Mouse (Mus musculus): ENCODE measurements around the gene Mterf1a. TPM values are rescaled to one million over a fixed set of nuclear protein-coding genes. Genes with fewer than 3 reads are reported as not detected.
"Not testable (repeated sequence)": the region's sequence is repeated elsewhere in the genome, so short reads cannot be mapped to it uniquely, and the experiment has no call there.

Gene Mterf1a
- polyA plus RNA-seq (2014; fragmentation: Nextera tagmentation; extraction: Ambion mirVana) = 7.1 and 8.1 TPM in 2 replicates

DNA sequence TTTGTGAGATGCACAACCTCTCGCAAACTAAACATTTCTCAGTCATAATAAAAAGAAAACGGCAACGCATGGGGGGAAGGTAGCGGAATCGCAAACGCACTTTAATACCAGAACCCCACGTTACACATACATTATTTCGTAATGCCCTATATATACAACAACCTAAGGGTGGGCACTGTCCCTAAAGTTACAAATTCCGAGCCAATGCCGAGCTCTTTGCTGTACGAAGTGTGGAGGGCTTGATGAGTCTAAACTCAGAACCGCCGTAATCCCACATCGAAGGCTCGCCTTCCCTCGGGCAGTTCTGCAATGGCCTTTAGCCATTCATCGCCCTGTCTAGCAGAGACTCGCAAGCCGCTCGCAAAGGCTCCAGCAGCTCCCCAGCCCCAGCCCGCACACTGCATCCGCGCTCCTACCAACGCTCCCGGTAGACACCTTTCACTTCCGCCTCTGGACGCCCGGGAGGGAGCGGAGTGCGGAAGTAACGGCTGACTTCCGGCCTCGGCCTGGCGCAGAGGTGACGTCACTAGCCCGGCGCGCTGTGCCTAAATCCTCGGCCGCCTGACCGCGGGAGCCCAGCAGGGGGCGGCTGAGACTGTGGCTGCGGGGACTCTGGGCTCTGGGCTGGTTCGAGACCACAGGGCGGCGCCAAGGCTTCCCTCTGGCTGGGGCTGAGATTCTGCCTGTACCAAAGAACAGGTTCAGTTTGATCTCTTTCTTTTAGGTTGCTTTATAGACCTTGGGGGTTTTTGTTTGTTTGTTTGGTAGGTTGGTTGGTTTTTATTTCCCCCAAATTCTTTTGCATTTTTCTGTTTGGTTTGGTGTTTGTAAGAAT, at the start of gene Mterf1a:
Gene Mterf1a (minus strand): TSS at position 475 of the 835 bp plus-strand sequence.
- peak; percentile 28; the same call in 1 of the 2 replicates for TF ChIP-seq CTCF (IDR thresholded peaks at IDR 0.05; ENCODE audit: low read depth)
- Histone ChIP-seq H3K9ac (peak within 1 kb of the TSS; percentile 47), H3K4me2 (peak within 1 kb of the TSS; percentile 60), H3K4me3 (ENCODE audit: low read depth, low read length) (peak within 1 kb of the TSS; percentile 43)
- H3K36me3 ChIP-seq (ENCODE audit: insufficient read depth); H3K9me3 ChIP-seq (ENCODE audit: low read depth, low read length); H3K27me3 ChIP-seq (ENCODE audit: insufficient read depth, low read length); H3K27ac ChIP-seq (ENCODE audit: low read depth); H3K4me1 ChIP-seq (ENCODE audit: insufficient read depth): not testable (repeated sequence)
- ATAC-seq (ENCODE audit: insufficient read depth) = peak; percentile 99
- 0% methylated on average over 7 of the region's 47 CpGs for WGBS
- peak; percentile 9 for DNase-seq

DNA sequence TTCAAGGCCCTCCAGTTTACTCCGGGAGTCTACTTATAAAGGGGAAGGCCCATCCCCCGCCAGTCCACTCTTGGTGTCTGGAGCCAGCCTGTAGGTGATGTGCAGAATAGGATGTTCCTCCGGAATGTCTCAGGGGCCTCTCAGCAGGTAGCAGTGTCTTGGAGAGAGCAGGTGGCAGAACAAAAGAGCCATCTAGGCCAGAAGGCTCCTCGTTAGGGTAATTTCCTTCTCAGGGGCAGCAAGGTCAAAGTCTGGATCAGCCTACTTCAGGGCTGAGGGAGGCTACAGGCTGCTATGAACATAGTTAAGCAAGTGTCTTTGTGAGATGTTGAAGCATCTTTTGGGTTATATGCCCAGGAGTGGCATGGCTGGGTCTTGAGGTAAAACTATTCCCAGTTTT, 49.4 kb upstream of the Mterf1a start:
- H3K9ac ChIP-seq; H3K27ac ChIP-seq (ENCODE audit: low read depth); H3K4me3 ChIP-seq (ENCODE audit: low read depth, low read length); H3K4me1 ChIP-seq (ENCODE audit: insufficient read depth); H3K27me3 ChIP-seq (ENCODE audit: insufficient read depth, low read length); DNase-seq; H3K4me2 ChIP-seq; H3K9me3 ChIP-seq (ENCODE audit: low read depth, low read length); ATAC-seq (ENCODE audit: insufficient read depth); H3K36me3 ChIP-seq (ENCODE audit: insufficient read depth): not testable (repeated sequence)
- 85% methylated on average over 4 of the region's 4 CpGs for WGBS

DNA sequence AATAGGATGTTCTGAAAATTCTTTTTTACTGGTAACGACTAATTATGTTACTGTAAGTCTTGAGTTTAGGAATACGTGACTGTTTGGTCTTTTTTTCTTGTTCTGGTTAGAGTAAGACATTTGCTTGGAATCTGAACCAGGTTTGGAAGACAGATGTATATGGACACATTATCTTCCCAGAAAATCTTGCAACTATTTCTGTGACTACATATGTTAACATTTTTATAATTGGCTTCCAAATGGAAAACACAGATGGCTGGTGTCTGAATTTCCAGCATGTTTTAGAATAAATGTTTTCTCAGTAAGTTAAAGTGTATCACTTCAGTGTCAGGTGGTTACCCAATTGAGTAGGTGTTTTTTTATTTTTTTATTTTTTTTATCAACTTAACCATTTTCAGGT, 47.5 kb upstream of the Mterf1a start:
- no peaks in the 10 kb centered on the region for H3K9me3 ChIP-seq (ENCODE audit: low read depth, low read length)
- H3K4me1 ChIP-seq (ENCODE audit: insufficient read depth) = no peaks in the 10 kb centered on the region
- H3K36me3 ChIP-seq (ENCODE audit: insufficient read depth) = no peaks in the 10 kb centered on the region
- ATAC-seq (ENCODE audit: insufficient read depth) (no peak), DNase-seq (no peak)
- H3K4me2 ChIP-seq = no peak overlapping the region
- no peak overlapping the region for H3K27ac ChIP-seq (ENCODE audit: low read depth)
- WGBS = 90% methylated on average over 2 of the region's 2 CpGs
- H3K4me3 ChIP-seq (ENCODE audit: low read depth, low read length) = no peak overlapping the region
- H3K27me3 ChIP-seq (ENCODE audit: insufficient read depth, low read length) = no peaks in the 10 kb centered on the region
- H3K9ac ChIP-seq = no peak overlapping the region
- TF ChIP-seq CTCF (IDR thresholded peaks at IDR 0.05; ENCODE audit: low read depth) = no peak

DNA sequence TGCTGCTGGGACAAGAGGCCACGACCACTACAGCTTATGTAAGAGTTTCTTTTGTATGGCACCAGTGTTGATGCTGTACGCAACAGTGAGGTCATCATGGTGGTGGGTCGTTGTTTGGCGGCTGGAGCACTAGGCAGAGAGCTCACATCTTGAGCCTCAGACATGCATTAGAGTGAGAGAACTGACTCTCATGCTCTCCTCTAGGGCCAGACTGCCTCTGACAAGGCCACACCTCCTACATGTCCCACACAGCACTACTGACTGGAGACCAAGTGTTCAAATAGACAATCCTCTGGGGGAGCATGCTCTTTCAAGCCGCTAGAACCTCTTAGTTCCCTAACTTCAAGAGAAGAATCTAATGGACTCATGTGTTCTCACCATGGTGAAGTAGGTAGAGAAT, 45.6 kb upstream of the Mterf1a start:
- Histone ChIP-seq H3K27me3 (ENCODE audit: insufficient read depth, low read length) (no peaks in the 10 kb centered on the region), H3K9ac (no peak overlapping the region), H3K4me2 (no peak overlapping the region), H3K4me3 (ENCODE audit: low read depth, low read length) (no peak overlapping the region), H3K4me1 (ENCODE audit: insufficient read depth) (no peaks in the 10 kb centered on the region), H3K36me3 (ENCODE audit: insufficient read depth) (no peaks in the 10 kb centered on the region), H3K9me3 (ENCODE audit: low read depth, low read length) (no peaks in the 10 kb centered on the region), H3K27ac (ENCODE audit: low read depth) (no peak overlapping the region)
- TF ChIP-seq CTCF (IDR thresholded peaks at IDR 0.05; ENCODE audit: low read depth) = no peak
- WGBS = 92% methylated on average over 5 of the region's 5 CpGs
- DNase-seq (no peak), ATAC-seq (ENCODE audit: insufficient read depth) (no peak)

- WGBS = 94% methylated on average over 3 of the region's 3 CpGs
- no peak for TF ChIP-seq CTCF (IDR thresholded peaks at IDR 0.05; ENCODE audit: low read depth)
- Histone ChIP-seq H3K4me3 (ENCODE audit: low read depth, low read length) (no peak overlapping the region), H3K27me3 (ENCODE audit: insufficient read depth, low read length) (no peaks in the 10 kb centered on the region), H3K27ac (ENCODE audit: low read depth) (no peak overlapping the region), H3K9ac (no peak overlapping the region), H3K36me3 (ENCODE audit: insufficient read depth) (no peaks in the 10 kb centered on the region), H3K4me1 (ENCODE audit: insufficient read depth) (no peaks in the 10 kb centered on the region), H3K9me3 (ENCODE audit: low read depth, low read length) (no peaks in the 10 kb centered on the region), H3K4me2 (no peak overlapping the region)
- DNase-seq = no peak
- ATAC-seq (ENCODE audit: insufficient read depth) = no peak
Measured at GRCm38 (mm10) chr5:3938905-3939304, 45.2 kb upstream of the Mterf1a start.

- no peak for ATAC-seq (ENCODE audit: insufficient read depth)
- Histone ChIP-seq H3K27ac (ENCODE audit: low read depth) (no peak overlapping the region), H3K4me1 (ENCODE audit: insufficient read depth) (no peaks in the 10 kb centered on the region), H3K4me3 (ENCODE audit: low read depth, low read length) (no peak overlapping the region), H3K27me3 (ENCODE audit: insufficient read depth, low read length) (no peaks in the 10 kb centered on the region), H3K9me3 (ENCODE audit: low read depth, low read length) (no peaks in the 10 kb centered on the region), H3K36me3 (ENCODE audit: insufficient read depth) (no peaks in the 10 kb centered on the region), H3K4me2 (no peak overlapping the region), H3K9ac (no peak overlapping the region)
- WGBS = 67% methylated on average over 8 of the region's 8 CpGs
- no peak for DNase-seq
- no peak for TF ChIP-seq CTCF (IDR thresholded peaks at IDR 0.05; ENCODE audit: low read depth)
Measured at GRCm38 (mm10) chr5:3935778-3936554, 42.2 kb upstream of the Mterf1a start.

DNA sequence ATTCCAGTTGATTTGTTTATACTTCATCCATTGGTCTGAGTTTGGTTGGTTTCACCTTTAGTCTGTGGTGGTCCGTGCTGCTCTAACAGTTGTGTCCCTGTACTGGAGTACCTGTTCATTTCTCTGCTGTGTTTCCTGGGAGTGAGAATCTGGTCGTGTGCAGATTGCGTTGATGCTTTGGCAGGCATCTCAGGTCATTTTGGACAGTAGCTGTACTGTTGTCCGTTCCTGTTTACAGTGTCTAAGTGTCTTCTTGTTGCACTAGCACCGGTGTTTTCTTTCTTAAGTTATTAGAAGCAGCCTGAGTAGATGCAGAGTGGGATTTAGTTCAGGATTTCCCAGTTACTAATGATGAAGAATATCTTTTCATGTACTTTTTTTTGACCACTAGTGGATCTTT, 41.5 kb upstream of the Mterf1a start:
- H3K9me3 ChIP-seq (ENCODE audit: low read depth, low read length) = no peaks in the 10 kb centered on the region
- H3K27me3 ChIP-seq (ENCODE audit: insufficient read depth, low read length) = no peaks in the 10 kb centered on the region
- TF ChIP-seq CTCF (IDR thresholded peaks at IDR 0.05; ENCODE audit: low read depth) = no peak
- H3K9ac ChIP-seq = no peak overlapping the region
- H3K4me2 ChIP-seq = no peak overlapping the region
- no peak for DNase-seq
- H3K27ac ChIP-seq (ENCODE audit: low read depth) = no peak overlapping the region
- 90% methylated on average over 5 of the region's 5 CpGs for WGBS
- ATAC-seq (ENCODE audit: insufficient read depth) = no peak
- H3K4me3 ChIP-seq (ENCODE audit: low read depth, low read length) = no peak overlapping the region
- H3K4me1 ChIP-seq (ENCODE audit: insufficient read depth) = 0 out of 2 replicates have a peak, but pooled peaks cover under 1% of the 10 kb centered on the region
- no peaks in the 10 kb centered on the region for H3K36me3 ChIP-seq (ENCODE audit: insufficient read depth)

Measured in lung, embryonic 14.5 days (tissue).